Comparison of ENCODE assay signal across 9 mouse cellular contexts in genomic region chr1:155029195-155029879, GRCm38 (mm10).
DNase-seq lines count a peak whose midpoint lies in the region; ATAC-seq and TF ChIP-seq lines count a peak whose summit lies in the region.
"Had no signal": no experiment of that assay in that cellular context is flagged by ENCODE, and none has a peak within 500 bp of the region (broad histone marks: within the 10 kb centered on the region; RNA-seq: fewer than 3 reads in every experiment).

No protein-coding gene starts in this region.

- H3K4me1 ChIP-seq in kidney, embryonic 15.5 days, result peaks cover 49% of the 10 kb centered on the region
- H3K4me1 ChIP-seq in MEL (ENCODE audit: control insufficient read depth in 1 of 2, insufficient read depth in 2 of 2, low read length in 2 of 2), result peaks cover 4 to 34% of the 10 kb centered on the region in 2 experiments
- no peaks in the 10 kb centered on the region for H3K4me1 ChIP-seq in hindbrain, postnatal 0 days (ENCODE audit: insufficient read depth, low read length)

- peak; percentile 56; a peak in 2 of 4 replicates for TF ChIP-seq POLR2A in MEL (IDR thresholded peaks at IDR 0.05; ENCODE audit: control insufficient read depth in 1 of 2, insufficient read depth in 1 of 2, low read depth in 1 of 2, low read length in 2 of 2, poor library complexity in 1 of 2)

- H3K27ac ChIP-seq in kidney, embryonic 15.5 days, result peak overlapping the region; percentile 61
- peak overlapping the region; percentile 80 for H3K27ac ChIP-seq in MEL (ENCODE audit: control insufficient read depth, low read depth, low read length)
- no peak overlapping the region for H3K27ac ChIP-seq in hindbrain, postnatal 0 days

- peak overlapping the region; percentile 41 for H3K4me2 ChIP-seq in kidney, embryonic 15.5 days
- peak overlapping the region; percentile 23; the same call in 1 of the 2 replicates for H3K4me2 ChIP-seq in hindbrain, postnatal 0 days (ENCODE audit: low read depth, low read length)

- DNase-seq in kidney, adult 18-20 months, result no peak
- DNase-seq in MEL (ENCODE audit: low read depth, low spot score), result peak; percentile 87
- no peak for DNase-seq in hindbrain, postnatal 0 days (ENCODE audit: low spot score)
- peak; percentile 20 for DNase-seq in lung, postnatal 36 days
- DNase-seq in cerebellum, adult 9-10 months, result no peak
- no peak for DNase-seq in cerebellum, postnatal 25 days
- DNase-seq in gastrocnemius, adult 18-20 months (ENCODE audit: low spot score), result no peak

- TF ChIP-seq CTCF in MEL (IDR thresholded peaks at IDR 0.05 in 2 of 3, conservative IDR thresholded peaks at IDR 0.05 in 1 of 3; ENCODE audit: control insufficient read depth in 1 of 3, insufficient read depth in 1 of 3, low read depth in 2 of 3, low read length in 3 of 3, poor library complexity in 1 of 3, severe bottlenecking in 1 of 3), result no peak; a peak in 1 of 6 replicates
- no peak for TF ChIP-seq CTCF in hindbrain, postnatal 0 days (IDR thresholded peaks at IDR 0.05; ENCODE audit: low read depth)

- H3K36me3 ChIP-seq in kidney, embryonic 15.5 days, result no peaks in the 10 kb centered on the region
- peaks cover 0 to 14% of the 10 kb centered on the region in 2 experiments; a peak in 2 of 4 replicates for H3K36me3 ChIP-seq in MEL (ENCODE audit: control insufficient read depth in 1 of 2, insufficient read depth in 2 of 2, low read length in 2 of 2)
- H3K36me3 ChIP-seq in hindbrain, postnatal 0 days (ENCODE audit: insufficient read depth, low read length), result no peaks in the 10 kb centered on the region

- H3K79me2 ChIP-seq in MEL (ENCODE audit: control insufficient read depth, insufficient read depth, low read length, poor library complexity), result no peaks in the 10 kb centered on the region

- TF ChIP-seq EP300 in MEL (IDR thresholded peaks at IDR 0.05; ENCODE audit: low read depth in 1 of 2, low read length in 2 of 2), result no peak; a peak in 1 of 4 replicates

- H3K27me3 ChIP-seq in kidney, embryonic 15.5 days, result no peaks in the 10 kb centered on the region
- no peaks in the 10 kb centered on the region for H3K27me3 ChIP-seq in MEL (ENCODE audit: control insufficient read depth in 1 of 2, insufficient read depth in 2 of 2, low read length in 2 of 2)
- no peaks in the 10 kb centered on the region for H3K27me3 ChIP-seq in hindbrain, postnatal 0 days (ENCODE audit: insufficient read depth, low read length)

- 67% methylated on average over 17 of the region's 17 CpGs for WGBS in kidney, embryonic 15.5 days
- 74% methylated on average over 17 of the region's 17 CpGs for WGBS in hindbrain, postnatal 0 days

- no peak overlapping the region for H3K9ac ChIP-seq in kidney, embryonic 15.5 days
- peak overlapping the region; percentile 67 for H3K9ac ChIP-seq in MEL (ENCODE audit: control insufficient read depth, low read depth, low read length, poor library complexity, severe bottlenecking)
- no peak overlapping the region for H3K9ac ChIP-seq in hindbrain, postnatal 0 days (replicated peaks; ENCODE audit: low read length)

- ATAC-seq in kidney, embryonic 15.5 days (replicated peaks; ENCODE audit: low FRiP score), result no peak
- no peak for ATAC-seq in hindbrain, postnatal 0 days

- H3K9me3 ChIP-seq in kidney, embryonic 15.5 days (replicated peaks), result no peaks in the 10 kb centered on the region
- no peaks in the 10 kb centered on the region for H3K9me3 ChIP-seq in MEL (replicated peaks; ENCODE audit: insufficient read depth, low read length)
- H3K9me3 ChIP-seq in hindbrain, postnatal 0 days (ENCODE audit: low read length), result no peaks in the 10 kb centered on the region

- H3K4me3 ChIP-seq in kidney, embryonic 15.5 days (replicated peaks), result no peak overlapping the region
- peak overlapping the region; percentile 45 to 58 for H3K4me3 ChIP-seq in MEL (ENCODE audit: control insufficient read depth in 1 of 2, insufficient read depth in 1 of 2, low read depth in 2 of 2, low read length in 2 of 2)
- H3K4me3 ChIP-seq in hindbrain, postnatal 0 days (ENCODE audit: low read length), result no peak overlapping the region
- H3K4me3 ChIP-seq: myocyte had no signal

- no peak for TF ChIP-seq RAD21 in MEL (IDR thresholded peaks at IDR 0.05; ENCODE audit: low read depth, low read length)

TF ChIP-seq in MEL, 35 proteins besides CTCF, POLR2A, EP300 and RAD21:
- TF ChIP-seq MEF2A (IDR thresholded peaks at IDR 0.05; ENCODE audit: extremely low read depth, insufficient replicate concordance, low read depth, low read length, poor library complexity, severe bottlenecking) (no peak), JUND (IDR thresholded peaks at IDR 0.05; ENCODE audit: low read depth, low read length) (no peak), MXI1 (IDR thresholded peaks at IDR 0.05; ENCODE audit: low read depth, low read length) (peak; percentile 21; the same call in 1 of the 2 replicates), MYC (IDR thresholded peaks at IDR 0.05; ENCODE audit: low read depth, low read length) (no peak), ELF1 (IDR thresholded peaks at IDR 0.05; ENCODE audit: low read depth, low read length) (no peak), CHD1 (IDR thresholded peaks at IDR 0.05; ENCODE audit: low read depth, low read length) (no peak; the same call in 1 of the 2 replicates), USF1 (IDR thresholded peaks at IDR 0.05; ENCODE audit: low read depth, low read length) (no peak), SMC3 (IDR thresholded peaks at IDR 0.05; ENCODE audit: low read depth, low read length) (no peak), TCF12 (IDR thresholded peaks at IDR 0.05; ENCODE audit: low read depth, low read length) (no peak; the same call in 1 of the 2 replicates), MAX (IDR thresholded peaks at IDR 0.05; ENCODE audit: low read length) (peak; percentile 76), MAFK (IDR thresholded peaks at IDR 0.05; ENCODE audit: borderline replicate concordance, low read depth, low read length) (no peak), CHD2 (IDR thresholded peaks at IDR 0.05; ENCODE audit: low read length) (no peak), HCFC1 (IDR thresholded peaks at IDR 0.05; ENCODE audit: low read depth, low read length) (no peak), TBP (IDR thresholded peaks at IDR 0.05; ENCODE audit: low read depth, low read length) (no peak), ZNF384 (IDR thresholded peaks at IDR 0.05; ENCODE audit: low read depth, low read length) (no peak), MAZ (IDR thresholded peaks at IDR 0.05; ENCODE audit: low read depth, low read length) (0 out of 2 replicates have a peak, but pooled peaks have one; percentile 29), MYB (IDR thresholded peaks at IDR 0.05; ENCODE audit: low read depth, low read length) (no peak), RCOR1 (IDR thresholded peaks at IDR 0.05; ENCODE audit: low read depth, low read length) (peak; percentile 32; the same call in 1 of the 2 replicates), ZKSCAN1 (IDR thresholded peaks at IDR 0.05; ENCODE audit: low read depth, low read length) (no peak), BHLHE40 (IDR thresholded peaks at IDR 0.05; ENCODE audit: borderline replicate concordance, low read depth, low read length) (no peak), ETS1 (IDR thresholded peaks at IDR 0.05; ENCODE audit: low read depth, low read length) (0 out of 2 replicates have a peak, but pooled peaks have one; percentile 39), TAL1 (IDR thresholded peaks at IDR 0.05; ENCODE audit: low read length) (no peak), ZC3H11A (IDR thresholded peaks at IDR 0.05; ENCODE audit: low read depth, low read length) (no peak), USF2 (IDR thresholded peaks at IDR 0.05; ENCODE audit: borderline replicate concordance in 1 of 2, insufficient read depth in 1 of 2, low read depth in 1 of 2, low read length in 2 of 2) (no peak), ZMIZ1 (IDR thresholded peaks at IDR 0.05; ENCODE audit: low read depth, low read length) (no peak), POLR2AphosphoS2 (IDR thresholded peaks at IDR 0.05; ENCODE audit: low read length) (no peak), POLR2AphosphoS5 (IDR thresholded peaks at IDR 0.05; ENCODE audit: borderline replicate concordance, low read depth, low read length) (no peak), GATA1 (IDR thresholded peaks at IDR 0.05; ENCODE audit: low read depth, low read length) (peak; percentile 72), SIN3A (IDR thresholded peaks at IDR 0.05; ENCODE audit: low read length) (no peak; the same call in 1 of the 2 replicates), UBTF (IDR thresholded peaks at IDR 0.05; ENCODE audit: borderline replicate concordance, insufficient read depth, low read depth, low read length) (no peak), KAT2A (conservative IDR thresholded peaks at IDR 0.05; ENCODE audit: low read depth, low read length) (no peak), NRF1 (IDR thresholded peaks at IDR 0.05; ENCODE audit: insufficient read depth, low read depth, low read length, poor library complexity, severe bottlenecking) (0 out of 2 replicates have a peak, but pooled peaks have one; percentile 35), GABPA (IDR thresholded peaks at IDR 0.05; ENCODE audit: low read depth, low read length) (no peak), E2F4 (IDR thresholded peaks at IDR 0.05; ENCODE audit: borderline replicate concordance, low read depth, low read length) (no peak), NELFE (IDR thresholded peaks at IDR 0.05; ENCODE audit: low read depth, low read length) (peak; percentile 8; the same call in 1 of the 2 replicates)

Comparison
In these comparisons a context has a peak if more than half of its experiments do, and no peak if none do; other contexts are left out.
1. H3K4me3 ChIP-seq: peak in MEL (2 of 2); none in kidney, embryonic 15.5 days (single experiment) and hindbrain, postnatal 0 days (single experiment).
2. DNase-seq: peak in MEL (single experiment) and lung, postnatal 36 days (single experiment); none in kidney, adult 18-20 months (single experiment), hindbrain, postnatal 0 days (single experiment), cerebellum, adult 9-10 months (single experiment), cerebellum, postnatal 25 days (0 of 2) and gastrocnemius, adult 18-20 months (single experiment).